Mouse (Mus musculus) gonadal fat pad, adult 2 months (tissue): ENCODE data around the gene Dact2. TPM values are rescaled to one million over a fixed set of nuclear protein-coding genes. Genes with fewer than 3 reads are reported as not detected.

ENCODE experiments used
- DNase-seq: peaks from one replicate; pipeline ENCODE4 v3.0.0-alpha.2; 2012; ENCODE audit warnings: low read depth
- polyA plus RNA-seq: library from polyadenylated mRNA; depleted of rRNA; stranded (reverse); fragments of >200 nt; gene quantifications from 2 replicates; pipeline ENCODE4 v1.2.3, GENCODE M21; 2012; rRNA removed

Gene Dact2
- polyA plus RNA-seq, 1 experiment, result 17.7 TPM

DNA sequence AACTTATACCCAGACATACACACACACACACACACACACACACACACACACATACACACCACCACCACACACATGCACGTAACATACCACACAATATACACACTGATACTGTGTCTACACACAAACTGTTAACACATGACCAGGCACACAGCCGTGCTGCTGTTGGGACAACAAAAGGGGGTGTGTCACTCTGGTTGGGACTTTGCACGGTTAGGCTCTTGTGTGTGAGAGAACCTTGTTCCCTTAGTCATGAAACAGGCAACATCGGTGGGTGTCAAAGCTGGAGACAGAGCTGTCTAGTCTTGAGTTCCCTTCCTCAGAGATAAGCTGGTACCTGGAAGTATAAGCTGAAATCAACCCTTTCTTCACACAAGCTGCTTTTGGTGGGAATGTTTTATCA is 29.1 kb downstream of the Dact2 start:
- DNase-seq, result no peak

DNA sequence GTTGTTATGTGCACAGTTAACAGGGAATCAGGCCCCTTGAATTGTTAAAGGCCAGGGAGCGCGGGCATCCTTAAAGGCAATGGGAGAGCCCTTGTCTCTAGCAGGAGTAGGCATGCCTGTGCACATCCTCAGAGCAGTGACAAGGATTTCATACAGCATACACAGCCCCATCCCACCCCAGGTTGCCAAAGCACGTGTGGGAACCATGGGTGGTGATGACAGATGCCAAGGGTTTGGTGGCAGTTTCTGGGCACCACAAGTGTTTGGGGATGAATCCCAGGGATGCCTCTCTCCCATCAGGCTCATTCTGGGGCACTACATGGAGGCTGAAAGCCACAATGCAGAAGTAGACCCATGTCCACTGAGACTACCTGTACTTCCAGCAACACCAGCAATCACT is 29.7 kb downstream of the Dact2 start:
- DNase-seq, result no peak

DNA sequence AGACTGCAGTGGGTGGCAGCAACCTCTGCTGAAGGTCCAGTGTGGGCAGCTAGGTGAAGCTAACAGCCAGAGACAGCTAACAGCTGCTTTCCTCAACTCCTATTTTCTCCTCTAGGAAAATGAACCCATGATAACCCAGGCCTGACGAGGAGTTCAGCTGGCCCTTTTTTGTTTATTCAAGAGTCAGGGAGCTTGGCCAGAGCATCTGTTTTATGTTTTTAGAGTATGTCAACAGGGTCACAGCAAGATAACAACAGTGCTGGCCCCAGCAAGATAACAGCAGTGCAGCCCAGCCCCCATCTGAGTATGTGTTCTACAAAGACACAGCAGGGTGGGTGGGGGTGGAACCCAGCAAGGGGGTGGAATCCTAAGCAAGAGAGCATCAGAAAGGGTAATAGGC is 30.6 kb downstream of the Dact2 start:
- DNase-seq, result no peak

DNA sequence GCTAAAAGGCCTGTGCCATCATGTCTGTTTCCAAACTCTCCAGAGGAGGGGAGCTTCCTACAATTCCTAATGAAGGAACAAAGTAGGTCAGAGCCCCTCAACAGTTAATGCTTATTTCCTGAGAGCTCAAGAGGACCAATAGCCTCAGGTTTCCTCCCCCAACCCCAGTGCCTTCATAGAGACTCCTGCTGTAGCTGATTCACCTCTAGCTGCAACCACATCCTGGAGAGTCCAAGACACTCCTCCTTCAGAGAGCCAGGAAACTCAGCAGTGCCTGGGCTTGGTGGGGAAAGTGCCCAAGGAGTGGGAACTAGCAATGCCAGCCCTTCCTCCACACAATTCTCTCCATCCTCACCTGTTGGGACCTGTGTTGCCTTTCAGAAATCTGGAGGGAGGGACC is 31.4 kb downstream of the Dact2 start:
- no peak for DNase-seq

DNA sequence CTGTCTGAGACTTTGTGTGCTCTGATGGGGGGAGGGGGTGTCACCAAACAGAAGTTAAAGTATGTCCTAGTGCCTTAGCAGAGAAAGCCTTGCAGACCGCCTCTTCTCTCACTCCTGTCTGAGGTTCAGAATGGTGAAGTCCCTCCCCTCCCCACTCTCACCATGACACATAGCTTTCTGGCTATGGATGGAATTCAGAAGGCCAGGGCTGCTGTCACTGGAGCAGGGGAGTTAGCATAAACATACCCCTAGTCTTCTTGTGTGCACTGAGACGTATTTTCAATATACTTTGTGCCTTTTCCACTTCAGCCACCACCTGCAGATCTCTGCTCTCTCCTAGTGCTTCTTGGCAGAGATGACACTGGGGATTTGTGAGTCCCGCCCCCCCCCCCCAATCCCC is 31.9 kb downstream of the Dact2 start:
- no peak for DNase-seq

DNA sequence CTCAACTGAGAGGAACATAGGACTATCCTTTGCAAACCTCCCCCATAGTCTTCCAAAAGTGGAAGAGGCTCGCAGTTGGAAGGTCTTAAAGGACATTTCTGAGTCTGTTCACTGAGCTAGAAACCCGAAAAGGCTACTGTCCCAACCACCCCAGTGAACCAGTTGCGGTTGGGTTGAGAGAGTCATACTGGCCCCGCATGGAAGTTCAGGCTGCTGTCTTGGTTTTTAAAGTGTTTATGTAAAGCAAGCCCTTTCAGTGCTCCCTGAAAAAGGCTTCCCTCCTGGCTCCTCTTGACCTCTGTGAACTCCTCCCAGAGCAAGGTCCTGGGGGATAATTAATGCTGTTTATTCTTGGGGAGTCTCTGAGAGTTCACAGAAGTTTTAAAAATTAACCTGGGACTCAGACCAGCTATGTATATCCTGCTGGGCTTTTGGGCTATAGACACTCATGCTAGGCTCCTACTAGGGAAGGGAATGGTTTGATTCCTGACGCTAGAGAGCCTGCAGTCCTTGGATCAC is 33.1 kb downstream of the Dact2 start:
- no peak for DNase-seq

DNA sequence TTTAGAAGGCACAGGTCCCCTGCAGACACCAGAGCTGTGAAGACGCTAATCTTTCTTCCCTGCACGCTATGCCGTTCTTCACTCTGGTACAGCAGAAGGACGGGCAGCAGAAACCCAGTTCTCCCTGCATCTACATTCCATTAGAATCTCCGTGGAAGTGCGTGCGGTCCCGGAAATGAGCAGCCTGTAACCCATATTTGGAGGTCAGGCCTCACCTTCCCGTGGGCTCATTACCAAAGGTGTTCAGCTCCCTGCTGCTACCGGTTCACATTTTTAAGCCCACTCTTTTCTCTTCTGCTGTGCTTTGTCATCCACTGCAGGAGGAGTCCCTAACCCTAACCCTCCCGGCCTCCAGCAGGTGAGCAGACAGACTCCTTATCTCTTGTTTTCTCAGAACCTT is 34.7 kb downstream of the Dact2 start:
- no peak for DNase-seq

DNA sequence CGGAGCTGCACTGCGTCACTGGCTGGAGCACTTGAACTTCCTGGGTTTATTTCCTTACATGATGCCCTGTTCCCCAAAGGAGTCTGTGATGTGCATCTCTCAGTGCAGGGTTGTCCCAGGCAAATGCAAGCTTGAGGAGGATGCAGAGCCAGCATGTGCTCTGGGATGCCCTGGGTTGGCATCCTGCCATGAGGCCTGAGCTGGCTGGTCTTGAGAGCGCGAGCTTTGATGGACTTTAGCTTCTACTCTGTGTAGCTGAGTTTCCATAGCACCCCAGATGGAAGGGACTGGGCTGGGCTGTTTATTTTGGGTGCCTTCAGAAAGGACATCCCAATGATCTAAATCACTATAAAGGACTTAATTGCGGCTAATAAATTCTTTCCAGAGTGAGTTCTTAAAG is 36.5 kb downstream of the Dact2 start:
- no peak for DNase-seq

DNA sequence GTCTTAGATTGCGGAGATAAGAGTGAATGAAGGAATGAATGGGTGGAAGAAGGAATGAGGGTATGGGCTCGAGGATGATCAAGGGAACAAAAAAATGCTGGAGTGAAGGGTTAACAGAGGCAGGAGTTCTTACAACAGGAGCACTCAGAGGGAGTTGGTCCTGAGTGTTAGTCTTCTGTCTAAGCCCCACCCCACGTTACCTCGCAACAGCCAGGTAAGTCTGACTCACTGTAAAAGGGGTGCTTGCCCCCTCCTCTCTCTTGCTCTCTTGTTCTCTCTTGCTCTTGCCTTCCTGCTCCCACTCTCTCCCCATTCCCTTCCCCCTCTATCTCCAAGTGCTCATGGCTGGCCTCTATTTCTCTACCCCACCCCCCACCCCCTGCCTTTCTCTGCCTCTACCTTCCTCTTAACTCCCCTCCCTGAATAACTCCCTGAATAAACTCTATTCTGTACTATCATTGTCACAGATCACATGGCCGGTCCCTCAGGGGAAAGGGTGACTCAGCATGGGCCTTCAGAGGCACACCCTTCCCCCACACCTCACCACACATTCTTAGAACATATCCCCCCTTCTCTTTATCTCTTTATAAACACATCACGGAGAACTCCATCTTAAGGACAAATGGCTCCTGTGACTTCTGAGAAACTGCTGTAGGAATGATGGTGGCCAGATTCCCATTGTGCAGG is 37.2 kb downstream of the Dact2 start:
- DNase-seq, result no peak

DNA sequence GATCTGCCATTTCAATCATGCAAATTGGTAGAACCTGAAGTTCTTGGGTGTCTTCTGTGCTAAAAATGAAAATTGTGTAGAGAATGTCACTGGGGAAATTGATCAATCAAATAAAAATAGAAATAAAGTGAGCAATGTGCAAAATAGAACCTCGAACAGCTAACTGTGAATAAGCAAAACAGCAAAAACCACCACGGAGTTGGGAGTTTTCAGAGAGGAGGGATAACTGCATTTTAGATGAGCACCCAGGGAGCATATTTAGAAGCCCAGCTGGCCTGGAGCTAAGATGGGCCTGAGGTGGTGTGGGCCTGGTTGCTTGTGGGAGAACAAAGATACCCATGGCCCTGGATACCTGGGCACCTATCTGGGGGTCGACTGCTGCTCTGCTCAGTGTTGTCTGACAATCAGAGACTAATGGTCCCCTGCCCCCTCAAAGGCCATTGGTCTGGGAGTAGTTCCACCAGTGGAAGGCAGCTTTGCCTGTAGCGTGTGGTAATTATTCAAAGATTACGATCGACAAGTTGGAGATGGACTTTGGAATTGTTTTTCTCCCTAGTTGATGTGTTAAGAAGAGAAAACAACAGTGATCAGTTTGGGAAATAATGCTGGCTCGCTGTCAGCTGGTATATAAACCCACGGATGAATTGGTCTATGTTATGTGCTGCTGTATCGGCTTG is 38.0 kb downstream of the Dact2 start:
- no peak for DNase-seq

DNA sequence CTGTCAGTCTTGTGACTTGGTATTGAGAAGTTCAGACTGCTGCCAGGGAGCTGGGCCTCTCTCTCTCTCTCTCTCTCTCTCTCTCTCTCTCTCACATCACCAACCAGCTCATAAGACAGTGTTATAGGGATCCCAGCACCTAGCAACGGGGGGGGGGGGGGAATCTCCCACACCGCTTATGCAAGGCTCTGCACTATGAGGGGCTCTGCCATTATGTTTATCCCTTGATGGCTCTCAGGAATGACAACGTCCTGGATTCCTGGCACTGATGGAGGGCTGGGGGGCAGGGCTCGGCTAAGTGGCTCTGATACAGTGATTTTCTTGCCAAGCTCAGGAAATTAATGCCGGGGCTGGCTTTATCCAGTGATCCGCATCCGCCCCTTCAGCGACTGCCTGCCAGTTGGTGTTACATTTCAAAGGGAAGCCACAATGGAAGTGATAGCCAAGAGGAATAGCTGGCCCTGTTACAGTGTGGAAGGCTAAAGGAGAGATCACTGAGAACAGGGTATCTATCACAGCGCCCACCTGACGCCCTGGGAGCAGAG is 38.7 kb downstream of the Dact2 start:
- no peak for DNase-seq

DNA sequence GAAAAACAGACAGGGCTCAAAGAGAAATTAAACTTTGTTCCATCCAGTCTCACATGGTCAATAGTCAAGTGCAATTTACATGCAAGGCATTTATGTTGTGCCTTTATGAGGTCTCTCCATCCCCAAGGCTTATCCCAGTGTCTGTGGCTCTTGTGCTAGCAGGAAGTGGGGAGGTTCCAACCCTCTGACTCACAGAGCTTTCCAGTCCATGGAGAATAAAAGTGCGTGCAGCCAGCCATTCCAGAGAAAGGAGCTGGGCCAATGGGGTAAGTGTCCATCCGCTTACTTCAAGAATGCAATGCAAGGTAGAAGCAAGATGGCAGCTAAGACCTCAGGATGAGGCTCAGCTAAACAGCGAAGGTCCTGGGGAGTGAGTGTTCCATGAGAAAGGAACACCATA is 43.3 kb downstream of the Dact2 start:
- no peak for DNase-seq

DNA sequence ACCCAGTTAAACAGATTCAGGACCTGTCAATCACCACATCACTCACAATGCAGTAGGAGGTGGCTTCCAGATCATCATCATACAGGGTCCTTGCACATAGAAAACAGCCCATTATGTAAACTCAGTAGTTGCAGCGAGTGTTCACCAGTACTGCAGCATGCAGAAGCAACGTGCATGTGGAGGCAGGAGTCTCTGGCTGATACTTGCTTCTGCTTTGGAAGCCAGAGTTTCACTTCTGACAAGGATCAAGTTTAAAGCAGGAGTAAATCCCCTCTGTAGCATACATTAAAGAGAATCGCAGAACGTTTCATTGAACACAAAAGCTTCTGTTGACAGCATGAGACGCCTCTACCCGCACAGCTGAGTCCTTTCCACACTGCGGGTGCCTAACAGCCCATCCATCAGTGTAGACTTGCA is 46.3 kb downstream of the Dact2 start:
- no peak for DNase-seq

Other genes with a start within 250 kb of the Dact2 start
- 0.23 TPM in 1 of 2 replicates, not detected in the other for gene Gm7356, start 200.6 kb downstream of the Dact2 start, polyA plus RNA-seq
- not detected in 2 replicates for gene Gm7358, start 144.8 kb downstream of the Dact2 start, polyA plus RNA-seq
- gene Smoc2, start 75.2 kb upstream of the Dact2 start, polyA plus RNA-seq, result 98.9 and 103 TPM in 2 replicates